Mouse (Mus musculus) E14TG2a.4 (cell line): ENCODE measurements around the gene Asxl1.

Experiments
- H3K27me3 ChIP-seq: 2 replicates; pipeline ENCODE4 v1.6.1; 2014; ENCODE audit warnings: low read length, control low read depth; ENCODE audit not compliant: insufficient read depth
- H3K36me3 ChIP-seq: 2 replicates; pipeline ENCODE4 v1.6.1; 2014; ENCODE audit warnings: low read length, control low read depth; ENCODE audit not compliant: insufficient read depth
- H3K4me1 ChIP-seq: replicated peaks from 2 replicates; pipeline ENCODE4 v1.6.1; 2014; ENCODE audit warnings: low read depth, low read length, control low read depth
- H3K4me3 ChIP-seq: replicated peaks from 2 replicates; pipeline ENCODE4 v1.5.1; 2014; ENCODE audit warnings: mild to moderate bottlenecking, low read length
- H3K9me3 ChIP-seq: 2 replicates; pipeline ENCODE4 v1.6.1; 2014; ENCODE audit warnings: low read length, control low read depth
- CTCF ChIP-seq: conservative IDR thresholded peaks from 2 replicates; pipeline ENCODE4 v1.5.1; 2014; ENCODE audit warnings: low read length
- NANOG ChIP-seq: IDR thresholded peaks from 2 replicates; pipeline ENCODE4 v1.6.1; 2014; ENCODE audit warnings: borderline replicate concordance, low read length, mixed read lengths
- POU5F1 ChIP-seq: IDR thresholded peaks from 2 replicates; pipeline ENCODE4 v1.6.1; 2014; ENCODE audit warnings: low read length, borderline replicate concordance

The Asxl1 gene

GRCm38 (mm10) chr2:153389831-153390230, 44.2 kb downstream of the Asxl1 start:
- no peak overlapping the region for H3K4me3 ChIP-seq
- H3K36me3 ChIP-seq: peaks cover 94% of the 10 kb centered on the region
- no peaks in the 10 kb centered on the region for H3K27me3 ChIP-seq
- no peaks in the 10 kb centered on the region for H3K9me3 ChIP-seq
- H3K4me1 ChIP-seq: peaks cover 30% of the 10 kb centered on the region
- TF ChIP-seq POU5F1 (no peak), NANOG (no peak), CTCF (no peak)

GRCm38 (mm10) chr2:153393045-153393444, 47.4 kb downstream of the Asxl1 start:
- Histone ChIP-seq H3K4me3 (no peak overlapping the region), H3K36me3 (peaks cover 100% of the 10 kb centered on the region), H3K27me3 (no peaks in the 10 kb centered on the region), H3K4me1 (peaks cover 46% of the 10 kb centered on the region), H3K9me3 (no peaks in the 10 kb centered on the region)
- no peak for TF ChIP-seq NANOG
- no peak for TF ChIP-seq POU5F1
- TF ChIP-seq CTCF: no peak

- TF ChIP-seq POU5F1 (no peak), NANOG (no peak), CTCF (0 out of 2 replicates have a peak, but pooled peaks have one; percentile 5)
- peaks cover 98% of the 10 kb centered on the region for H3K36me3 ChIP-seq
- no peaks in the 10 kb centered on the region for H3K9me3 ChIP-seq
Observed at GRCm38 (mm10) chr2:153397790-153398515, 52.3 kb downstream of the Asxl1 start.

GRCm38 (mm10) chr2:153399166-153399565, 53.5 kb downstream of the Asxl1 start:
- Histone ChIP-seq H3K4me3 (no peak overlapping the region), H3K9me3 (no peaks in the 10 kb centered on the region), H3K27me3 (no peaks in the 10 kb centered on the region), H3K36me3 (peaks cover 91% of the 10 kb centered on the region), H3K4me1 (peaks cover 38% of the 10 kb centered on the region)
- TF ChIP-seq NANOG (no peak), POU5F1 (no peak), CTCF (no peak)

More at GRCm38 (mm10) chr2:153397790-153398515, 52.3 kb downstream of the Asxl1 start:
- H3K27me3 ChIP-seq: no peaks in the 10 kb centered on the region
- H3K4me1 ChIP-seq: peaks cover 41% of the 10 kb centered on the region
- no peak overlapping the region for H3K4me3 ChIP-seq

GRCm38 (mm10) chr2:153404062-153404461, 58.4 kb downstream of the Asxl1 start:
- H3K4me3 ChIP-seq: no peak overlapping the region
- H3K9me3 ChIP-seq: no peaks in the 10 kb centered on the region
- peaks cover 13% of the 10 kb centered on the region for H3K4me1 ChIP-seq
- no peaks in the 10 kb centered on the region for H3K27me3 ChIP-seq
- peaks cover 53% of the 10 kb centered on the region for H3K36me3 ChIP-seq
- TF ChIP-seq NANOG (no peak), POU5F1 (no peak), CTCF (no peak)

- no peaks in the 10 kb centered on the region for H3K27me3 ChIP-seq
- TF ChIP-seq CTCF: no peak
- no peak for TF ChIP-seq NANOG
- no peak for TF ChIP-seq POU5F1
- H3K9me3 ChIP-seq: no peaks in the 10 kb centered on the region
- peaks cover 46% of the 10 kb centered on the region for H3K36me3 ChIP-seq
- H3K4me1 ChIP-seq: peaks cover 13% of the 10 kb centered on the region
- no peak overlapping the region for H3K4me3 ChIP-seq
Observed at GRCm38 (mm10) chr2:153404882-153405281, 59.3 kb downstream of the Asxl1 start.

- TF ChIP-seq POU5F1 (no peak), NANOG (no peak), CTCF (no peak)
- Histone ChIP-seq H3K27me3 (no peaks in the 10 kb centered on the region), H3K36me3 (peaks cover 37% of the 10 kb centered on the region), H3K4me1 (peaks cover 4% of the 10 kb centered on the region), H3K4me3 (no peak overlapping the region), H3K9me3 (no peaks in the 10 kb centered on the region)
Observed at GRCm38 (mm10) chr2:153406882-153407281, 61.3 kb downstream of the Asxl1 start.

- Histone ChIP-seq H3K36me3 (peaks cover 29% of the 10 kb centered on the region), H3K4me1 (peaks cover 4% of the 10 kb centered on the region), H3K9me3 (no peaks in the 10 kb centered on the region), H3K27me3 (no peaks in the 10 kb centered on the region), H3K4me3 (no peak overlapping the region)
- TF ChIP-seq CTCF (no peak), NANOG (no peak)
Observed at GRCm38 (mm10) chr2:153408971-153409370, 63.3 kb downstream of the Asxl1 start.
